Mouse (Mus musculus): Measurements from ENCODE around the gene Iah1.

The Iah1 gene

DNA sequence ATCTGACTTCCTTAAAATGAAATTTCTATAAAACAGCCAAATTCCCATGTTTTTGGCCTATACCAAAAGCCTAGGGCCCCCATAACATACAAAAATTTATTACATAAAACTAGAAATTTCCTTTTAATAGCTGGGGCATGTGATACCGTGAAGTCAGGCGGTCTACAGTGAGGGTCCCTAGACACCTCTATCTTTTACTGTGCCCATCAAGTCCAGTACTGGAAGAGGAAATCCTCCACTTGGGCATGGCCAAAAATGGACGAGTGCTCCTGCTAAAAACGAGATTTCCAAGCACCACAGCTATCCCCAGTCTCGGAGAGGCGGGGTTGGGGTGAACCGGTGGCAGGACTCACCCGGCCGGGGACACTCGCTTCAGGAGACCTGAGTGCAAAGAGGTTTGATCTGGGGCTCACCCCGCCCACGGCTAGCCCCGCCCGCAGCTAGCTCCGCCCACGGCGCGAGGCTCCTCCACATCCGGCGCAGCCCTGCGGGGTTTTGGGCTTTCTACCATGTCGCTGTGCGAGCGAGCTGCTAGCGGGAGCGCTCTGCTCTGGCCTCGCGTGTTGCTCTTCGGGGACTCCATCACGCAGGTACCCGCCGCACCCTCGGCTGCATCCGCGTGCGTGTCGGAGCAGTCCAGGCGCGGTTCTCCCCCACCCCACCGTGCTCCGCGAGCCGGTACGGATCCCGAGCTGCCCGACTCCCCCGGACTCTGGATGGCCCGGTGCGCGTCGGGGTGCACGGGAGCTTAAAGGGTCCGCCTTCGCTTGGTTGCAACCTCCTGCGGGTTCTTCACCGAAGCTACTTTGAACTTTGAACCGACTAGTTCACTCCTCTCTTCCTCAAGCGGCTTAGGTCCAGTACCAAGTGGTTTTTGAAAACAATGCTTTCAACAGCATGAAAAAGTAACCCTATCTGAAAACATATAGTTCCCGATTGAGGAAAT is at the start of gene Iah1:
Gene Iah1 (plus strand): TSS at position 467 of the 946 bp plus-strand sequence.
- peak; percentile 82 for DNase-seq (ENCODE audit: low spot score)

- no peak for DNase-seq (ENCODE audit: low spot score)
These were observed 49.4 kb upstream of the Iah1 start for GRCm38 (mm10) chr12:21266784-21267098.

DNA sequence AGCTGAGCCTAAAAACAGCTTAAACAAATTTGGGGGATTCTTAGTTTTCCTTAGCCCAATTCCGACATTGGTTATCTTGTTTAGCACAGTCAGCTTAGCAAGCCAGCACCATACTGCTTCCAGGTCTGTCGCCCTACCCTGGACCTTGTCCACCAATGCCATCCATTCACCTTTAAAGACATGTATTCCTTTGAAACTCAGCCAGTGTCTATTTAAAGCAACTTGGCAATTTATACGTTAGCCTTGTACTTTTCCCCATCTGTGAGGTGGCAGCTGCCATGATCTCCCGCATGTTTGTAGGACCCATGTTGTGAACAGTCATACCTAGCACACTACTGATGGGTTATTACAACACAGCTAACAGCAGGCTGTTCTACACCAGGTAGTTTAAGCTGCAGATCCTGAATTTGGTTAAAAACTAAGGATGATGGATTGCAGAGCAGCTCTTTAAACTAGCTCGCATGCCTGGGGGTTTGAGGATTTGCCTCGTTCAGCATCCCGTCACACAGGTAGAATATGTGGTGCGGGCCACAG is 48.0 kb upstream of the Iah1 start:
- DNase-seq (ENCODE audit: low spot score) = no peak

DNA sequence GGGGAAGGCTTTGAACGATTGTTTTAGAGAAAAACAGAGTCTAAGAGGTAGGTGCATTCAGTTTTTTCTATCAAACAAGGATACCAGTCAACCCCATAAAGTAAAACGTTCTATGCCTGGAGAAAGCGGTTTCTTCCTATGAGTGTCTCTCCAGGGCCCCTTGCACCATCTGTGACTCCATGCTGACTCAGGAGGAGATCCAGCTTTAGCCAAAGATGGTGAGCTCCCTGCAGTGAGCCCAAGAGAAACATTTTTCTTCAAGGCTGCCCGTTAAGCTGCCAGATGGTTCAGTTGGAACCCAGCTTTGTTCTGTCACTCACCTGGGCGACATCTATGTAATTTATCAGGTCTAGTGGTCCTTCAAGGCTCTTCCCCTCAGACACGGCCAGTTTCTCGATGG is 41.7 kb upstream of the Iah1 start:
- DNase-seq (ENCODE audit: low spot score) = no peak

DNA sequence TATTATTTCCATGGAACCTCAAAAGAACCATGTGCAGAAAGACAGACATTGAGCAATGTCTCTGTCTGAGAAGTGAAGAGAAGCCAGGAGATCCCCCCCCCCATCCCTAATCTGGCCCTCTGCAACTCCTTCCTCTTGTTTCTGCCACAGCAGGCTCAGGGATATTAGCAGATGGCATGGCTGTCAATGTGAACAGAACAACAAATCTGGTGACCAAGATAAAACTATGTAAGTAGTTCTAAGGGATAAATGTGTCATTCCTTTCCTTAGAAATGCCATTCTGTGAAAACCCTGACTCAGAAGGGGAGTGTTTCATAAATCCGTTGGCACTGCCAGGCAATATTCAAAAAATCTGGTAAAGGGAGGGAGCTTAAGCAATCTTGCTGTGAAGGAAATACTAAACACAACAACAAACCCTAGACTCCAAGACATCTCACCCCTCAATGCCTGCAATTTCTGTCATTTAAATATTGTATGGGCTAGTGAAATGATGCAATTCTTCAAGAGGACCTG is 38.8 kb upstream of the Iah1 start:
- no peak for DNase-seq (ENCODE audit: low spot score)

DNA sequence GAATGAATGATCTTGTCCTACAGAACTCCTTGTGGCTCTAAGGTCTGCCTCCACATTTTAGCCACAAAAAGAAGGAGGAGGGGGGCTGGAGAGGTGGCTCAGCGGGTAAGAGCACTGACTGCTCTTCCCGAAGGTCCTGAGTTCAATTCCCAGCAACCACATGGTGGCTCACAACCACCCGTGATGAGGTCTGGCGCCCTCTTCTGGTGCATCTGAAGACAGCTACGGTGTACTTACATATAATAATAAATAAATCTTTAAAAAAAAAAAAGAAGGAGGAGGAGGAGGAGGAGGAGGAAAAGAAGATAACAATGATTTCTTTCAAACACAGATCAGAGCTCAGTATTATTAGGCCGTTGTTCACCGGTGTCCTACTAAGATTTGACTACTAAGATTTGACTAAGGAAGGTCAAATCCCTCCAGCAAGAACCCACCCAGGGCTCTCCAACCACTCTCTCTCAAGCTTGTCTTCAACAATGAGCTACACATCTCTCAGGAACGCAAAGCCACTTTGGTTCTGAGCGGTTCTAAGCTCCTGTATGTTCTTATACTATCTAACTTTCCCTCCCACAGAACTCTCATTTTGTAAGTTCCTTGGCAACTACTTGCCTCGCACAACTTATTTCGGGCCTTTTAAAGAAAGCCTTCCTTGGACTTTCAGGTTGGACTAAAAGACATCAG is 31.3 kb upstream of the Iah1 start, which contains the start of gene Cpsf3:
Gene Cpsf3 (plus strand): TSS at position 631 of the 681 bp plus-strand sequence.
- DNase-seq (ENCODE audit: low spot score) = no peak

DNA sequence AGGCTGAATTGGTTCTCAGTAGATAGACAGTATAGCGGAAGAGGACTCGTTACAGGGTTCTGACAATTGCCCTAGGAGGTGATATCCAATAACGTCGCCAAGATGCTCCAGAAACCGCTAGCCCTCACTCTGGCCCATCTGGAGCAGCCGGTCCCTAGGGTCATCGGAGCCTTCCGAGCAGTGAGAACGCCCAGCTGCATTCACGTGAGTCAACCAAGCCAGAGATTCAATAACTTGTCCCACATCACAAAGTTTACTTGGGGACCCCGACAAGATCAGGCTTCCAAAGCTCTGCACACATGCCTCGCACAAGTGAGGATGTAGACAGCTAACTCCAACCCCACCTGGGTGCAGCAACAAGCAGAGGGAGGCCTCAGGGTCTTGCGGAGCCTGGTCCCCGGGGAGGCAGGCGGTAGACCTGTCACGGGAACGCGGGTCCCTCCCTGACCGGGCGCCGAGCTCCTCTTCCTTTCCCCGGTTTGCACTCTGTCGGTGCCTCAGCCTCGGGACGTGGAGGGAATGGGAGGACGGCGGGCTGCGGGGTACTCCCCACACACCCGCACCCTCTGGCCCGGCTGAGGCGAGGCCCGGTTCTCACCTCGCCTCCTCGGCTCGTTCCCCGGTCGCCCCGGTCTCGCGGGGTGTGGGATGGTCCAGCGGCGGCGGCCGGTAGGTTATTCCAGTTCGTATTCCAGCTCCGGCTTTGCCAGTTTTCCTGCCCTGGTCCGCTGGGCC is 30.5 kb upstream of the Iah1 start:
- no peak for DNase-seq (ENCODE audit: low spot score)

DNA sequence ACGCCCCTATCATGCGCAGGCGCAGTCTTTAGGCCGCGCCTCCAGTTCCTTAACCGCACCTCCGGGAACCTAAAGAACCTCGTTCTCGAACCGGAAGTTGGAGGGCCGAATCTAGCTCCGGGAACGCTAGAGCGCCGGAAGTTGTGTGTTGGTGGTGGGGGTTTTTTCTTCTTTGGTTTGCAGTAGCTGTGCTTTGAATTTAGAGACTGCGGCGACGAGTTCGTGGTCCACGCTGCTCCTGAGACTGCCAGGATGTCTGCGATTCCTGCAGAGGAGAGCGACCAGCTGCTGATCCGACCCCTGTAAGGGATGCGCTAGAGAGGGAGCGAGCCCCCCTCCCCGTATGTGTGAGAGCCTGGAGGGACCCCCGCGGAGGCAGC is 30.0 kb upstream of the Iah1 start, which contains the start of gene Itgb1bp1:
Gene Itgb1bp1 (minus strand): TSS at position 42 of the 380 bp plus-strand sequence.
- peak; percentile 98 for DNase-seq (ENCODE audit: low spot score)

DNA sequence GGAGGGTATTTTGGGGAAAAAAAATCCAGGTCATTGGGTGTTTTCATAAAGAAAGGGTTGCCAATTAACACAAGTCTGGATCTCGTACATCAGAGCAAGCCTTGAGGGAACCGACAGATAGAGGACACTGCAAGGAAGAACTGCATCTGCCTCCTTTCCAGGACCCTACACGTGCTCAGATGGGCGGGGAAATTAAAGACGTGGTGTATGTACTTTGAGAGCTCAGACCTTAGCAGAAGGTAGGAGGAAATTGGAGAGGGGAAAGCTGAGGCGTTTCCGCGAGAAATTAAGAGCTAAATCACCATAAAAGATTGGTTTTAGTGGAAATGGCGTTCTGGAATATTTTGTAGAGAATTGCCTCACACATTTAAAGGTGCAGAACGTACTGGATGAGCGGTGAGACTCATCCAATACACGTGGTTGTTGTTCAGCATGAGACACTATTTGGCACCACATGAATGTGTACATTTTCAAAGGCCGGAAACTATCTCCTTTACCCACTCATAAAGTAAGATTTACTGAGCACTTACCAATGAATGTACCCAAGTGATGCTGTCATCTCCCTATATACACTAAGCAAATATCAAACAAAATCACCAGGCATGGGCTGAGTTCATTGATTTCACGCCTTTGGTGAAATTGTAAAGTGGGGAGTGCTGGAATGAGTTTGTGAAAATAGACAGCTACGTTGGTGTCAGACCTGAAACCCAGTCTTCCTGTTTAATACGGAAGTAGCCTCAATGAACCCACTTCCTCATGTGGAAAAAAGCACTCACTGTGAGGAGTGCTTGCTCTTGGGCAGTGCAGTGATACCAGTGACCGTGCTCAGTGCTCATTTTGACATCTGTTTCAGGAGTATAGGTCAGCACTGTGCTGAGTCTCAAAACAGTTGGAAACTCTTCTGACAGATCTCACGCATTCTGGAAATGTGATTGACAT is 29.2 kb upstream of the Iah1 start:
- DNase-seq (ENCODE audit: low spot score) = peak; percentile 18

- no peak for DNase-seq (ENCODE audit: low spot score)
These were observed 27.3 kb upstream of the Iah1 start for GRCm38 (mm10) chr12:21288716-21289395.

DNA sequence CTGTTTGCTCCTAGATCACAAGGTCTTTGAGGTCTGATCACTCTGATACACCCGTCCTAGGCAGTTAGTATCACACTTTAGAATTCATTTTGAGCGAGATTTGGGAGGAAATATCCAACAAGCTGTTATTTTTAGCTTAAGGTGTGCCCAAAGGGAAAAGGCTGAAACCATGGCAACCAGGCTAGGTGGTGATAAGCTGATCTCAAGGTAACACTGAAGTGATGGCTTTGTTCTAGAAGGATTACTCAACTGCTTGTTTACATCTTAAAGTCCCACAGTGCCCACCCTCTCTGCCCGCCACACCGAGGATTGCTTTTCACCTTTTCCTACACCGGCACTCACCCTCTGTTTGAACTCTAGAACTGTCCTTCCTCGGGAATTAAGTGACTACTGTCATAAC is 26.5 kb upstream of the Iah1 start:
- DNase-seq (ENCODE audit: low spot score) = no peak

- DNase-seq (ENCODE audit: low spot score) = no peak
These were observed 17.3 kb upstream of the Iah1 start for GRCm38 (mm10) chr12:21298856-21299255.

DNA sequence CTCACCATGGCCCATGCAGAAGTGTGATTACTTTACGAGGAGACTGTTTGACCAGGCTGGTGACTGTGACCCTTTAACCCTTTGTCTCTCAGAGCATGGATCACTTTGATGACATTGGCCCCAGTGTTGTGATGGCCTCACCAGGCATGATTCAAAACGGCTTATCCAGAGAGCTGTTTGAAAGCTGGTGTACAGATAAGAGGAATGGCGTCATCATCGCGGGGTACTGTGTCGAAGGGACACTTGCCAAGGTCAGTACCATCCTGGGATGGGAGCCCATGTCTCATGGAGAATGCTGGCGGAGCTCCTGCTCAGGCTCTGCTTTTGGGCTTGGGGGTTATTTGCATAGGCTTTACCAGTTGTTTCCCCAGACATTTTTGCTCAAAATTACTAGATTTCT is 14.9 kb upstream of the Iah1 start:
- no peak for DNase-seq (ENCODE audit: low spot score)

DNA sequence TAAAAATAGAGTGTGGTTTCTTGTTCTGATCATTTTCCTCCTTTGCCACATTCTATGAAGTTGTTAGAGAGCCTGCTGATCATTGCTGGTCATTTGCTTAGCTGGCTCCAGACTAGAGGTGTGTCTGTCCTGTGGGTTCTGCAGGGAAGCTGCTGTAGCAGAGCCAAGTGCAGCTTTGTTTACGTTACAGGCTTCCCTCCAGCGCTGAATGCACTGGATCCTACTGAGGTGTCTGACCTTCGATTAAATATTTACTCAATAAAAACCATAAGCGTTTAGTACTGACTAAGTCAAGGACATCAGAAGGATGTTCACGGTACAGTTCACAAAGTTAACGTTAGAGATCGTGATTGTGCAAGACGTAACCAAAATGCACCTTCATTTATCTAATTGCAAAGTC is 14.3 kb upstream of the Iah1 start:
- no peak for DNase-seq (ENCODE audit: low spot score)

DNA sequence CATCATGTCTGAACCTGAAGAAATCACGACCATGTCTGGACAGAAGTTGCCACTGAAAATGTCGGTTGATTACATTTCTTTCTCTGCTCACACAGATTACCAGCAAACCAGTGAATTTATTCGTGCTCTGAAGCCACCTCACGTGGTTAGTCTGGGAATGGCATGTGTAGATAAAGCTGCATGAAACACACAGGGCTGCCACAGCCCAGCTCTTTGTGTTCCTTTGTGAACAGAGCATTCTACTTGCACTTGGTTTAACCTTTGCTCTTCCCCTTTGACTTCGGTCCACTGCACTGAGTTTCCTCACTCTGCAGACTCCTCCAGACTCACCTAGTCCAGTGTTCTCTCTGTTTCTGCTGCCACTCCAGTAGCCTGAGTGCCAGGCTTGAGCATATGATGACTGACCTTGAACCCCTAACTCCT is 13.8 kb upstream of the Iah1 start:
- DNase-seq (ENCODE audit: low spot score) = no peak

GRCm38 (mm10) chr12:21305741-21306140 is 10.4 kb upstream of the Iah1 start:
- no peak for DNase-seq (ENCODE audit: low spot score)

DNA sequence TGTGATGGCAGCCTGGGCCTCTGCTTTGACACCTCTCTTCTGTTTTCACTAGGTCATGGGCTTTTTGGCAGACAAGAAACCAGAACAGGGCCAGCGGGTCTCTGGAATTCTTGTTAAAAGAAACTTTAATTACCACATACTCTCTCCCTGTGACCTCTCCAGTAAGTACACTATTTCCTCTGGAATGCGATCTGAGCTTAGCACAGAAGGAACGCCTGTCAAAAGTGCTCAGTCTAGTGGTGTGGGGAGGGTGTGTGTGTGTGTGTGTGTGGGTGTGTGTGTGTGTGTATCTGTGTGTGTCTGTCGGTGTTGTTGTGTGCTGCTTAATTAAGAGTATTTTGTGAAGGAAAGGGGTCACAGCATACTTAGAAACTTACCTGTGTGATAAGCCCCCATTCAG is 9.5 kb upstream of the Iah1 start:
- no peak for DNase-seq (ENCODE audit: low spot score)

DNA sequence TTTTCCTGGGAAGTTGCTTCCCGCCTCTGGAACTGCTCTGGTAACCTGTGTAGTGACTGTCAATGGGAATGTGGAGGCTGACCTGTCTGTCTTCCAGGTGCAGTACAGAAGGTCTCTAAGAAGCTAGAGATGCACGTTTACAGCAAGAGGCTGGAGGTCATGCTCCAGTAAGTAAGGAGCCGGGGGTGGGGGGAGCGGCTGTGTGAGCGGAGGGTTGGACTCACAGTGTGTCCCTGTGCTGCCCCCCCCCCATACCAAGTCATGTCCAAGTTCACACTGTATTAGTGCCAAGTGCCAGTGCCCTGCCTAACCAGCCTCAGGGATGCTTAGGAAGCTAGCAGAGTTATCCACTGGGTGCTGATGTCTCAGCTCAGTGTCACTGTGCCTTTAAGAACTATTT is 4.0 kb upstream of the Iah1 start:
- DNase-seq (ENCODE audit: low spot score) = no peak

- DNase-seq (ENCODE audit: low spot score) = peak; percentile 35
These were observed 678 bp downstream of the Iah1 start for GRCm38 (mm10) chr12:21316869-21317265.

GRCm38 (mm10) chr12:21318143-21318895 is 2.1 kb downstream of the Iah1 start:
- DNase-seq (ENCODE audit: low spot score) = peak; percentile 56

Measured in urinary bladder, postnatal 25 days (tissue).